Mouse (Mus musculus): ENCODE measurements around the gene Polr3b.

Gene Polr3b

GRCm38 (mm10) chr10:84712532-84712931 is 90.4 kb downstream of the Polr3b start:
- DNase-seq, result peak; percentile 32

DNA sequence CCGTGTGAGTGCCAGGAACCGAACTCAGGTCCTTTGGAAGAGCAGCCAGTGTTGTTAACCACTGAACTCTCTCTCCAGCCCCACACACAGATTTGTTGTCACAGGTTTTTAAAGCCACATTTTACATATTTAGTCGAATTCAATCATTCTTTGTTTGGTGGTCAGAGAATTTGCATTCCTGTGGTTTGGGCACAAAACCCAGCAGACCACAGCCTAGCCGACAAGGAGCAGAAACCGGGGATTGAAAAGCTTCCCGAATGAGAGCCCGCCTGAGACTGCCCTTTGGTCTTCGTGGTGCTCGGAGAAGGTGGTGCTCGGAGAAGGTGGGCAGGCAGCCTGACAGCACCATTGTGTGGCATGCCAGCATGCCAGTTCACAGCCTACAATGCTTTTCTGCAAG is 91.0 kb downstream of the Polr3b start:
- DNase-seq, result no peak

DNA sequence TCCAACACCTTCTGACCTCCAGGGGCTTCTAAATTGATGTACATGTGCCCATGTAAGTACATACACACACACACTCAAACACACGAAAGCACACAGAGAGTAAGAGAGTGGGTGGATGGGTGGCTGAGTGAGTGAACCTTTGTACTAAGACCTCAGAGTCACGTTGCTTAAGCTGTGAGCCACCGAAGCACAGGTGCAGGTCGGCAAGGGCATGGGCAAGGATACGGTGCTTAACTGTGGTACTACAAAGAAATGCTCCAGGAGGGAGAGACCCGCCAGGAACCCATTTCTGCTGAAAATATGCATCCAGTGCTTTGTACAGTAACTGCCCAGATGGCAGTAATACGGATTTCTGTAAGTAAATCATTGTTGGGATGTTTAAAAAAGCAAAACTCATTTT is 93.5 kb downstream of the Polr3b start:
- peak; percentile 16 for DNase-seq

- no peak for DNase-seq
Observed at GRCm38 (mm10) chr10:84716581-84716980, 94.5 kb downstream of the Polr3b start.

GRCm38 (mm10) chr10:84722711-84723110 is 100.6 kb downstream of the Polr3b start:
- no peak for DNase-seq

DNA sequence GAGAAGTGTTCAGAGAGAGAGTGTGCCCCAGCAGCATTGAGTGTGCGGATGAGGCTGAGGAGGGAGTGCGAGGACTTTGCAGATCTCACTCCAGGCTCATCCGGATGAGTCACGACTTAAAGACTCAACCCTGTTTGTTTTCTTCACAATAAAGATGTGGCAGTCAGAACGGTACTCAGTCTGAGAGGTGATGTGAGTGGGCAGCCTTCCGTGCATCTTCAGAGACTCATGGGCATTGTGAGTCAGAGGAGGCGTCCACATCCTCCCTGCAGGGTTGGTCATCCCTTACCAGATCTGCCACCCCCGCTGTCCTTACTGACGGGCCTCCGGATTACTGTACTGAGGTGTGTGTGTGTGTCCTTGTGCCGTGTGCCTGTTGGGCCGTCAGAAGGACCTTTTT is 104.9 kb downstream of the Polr3b start:
- no peak for DNase-seq

DNA sequence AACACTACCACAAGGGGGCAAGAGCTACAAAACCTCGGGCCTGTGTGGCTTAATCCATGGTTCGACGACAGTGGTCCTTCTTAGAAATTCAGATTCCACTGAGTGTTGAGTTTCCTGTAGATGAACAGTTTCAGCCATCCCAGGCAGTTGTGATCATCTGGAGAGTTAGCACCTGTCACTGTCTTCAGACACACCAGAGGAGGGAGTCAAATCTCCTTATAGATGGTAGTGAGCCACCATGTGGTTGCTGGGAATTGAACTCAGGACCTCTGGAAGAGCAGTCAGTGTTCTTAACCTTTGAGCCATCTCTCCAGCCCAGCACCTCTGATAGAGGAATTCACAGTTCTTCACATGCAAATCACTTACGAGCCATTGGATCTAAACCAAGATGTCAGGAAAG is 105.7 kb downstream of the Polr3b start:
- no peak for DNase-seq

GRCm38 (mm10) chr10:84730078-84730477 is 108.0 kb downstream of the Polr3b start:
- DNase-seq, result no peak

DNA sequence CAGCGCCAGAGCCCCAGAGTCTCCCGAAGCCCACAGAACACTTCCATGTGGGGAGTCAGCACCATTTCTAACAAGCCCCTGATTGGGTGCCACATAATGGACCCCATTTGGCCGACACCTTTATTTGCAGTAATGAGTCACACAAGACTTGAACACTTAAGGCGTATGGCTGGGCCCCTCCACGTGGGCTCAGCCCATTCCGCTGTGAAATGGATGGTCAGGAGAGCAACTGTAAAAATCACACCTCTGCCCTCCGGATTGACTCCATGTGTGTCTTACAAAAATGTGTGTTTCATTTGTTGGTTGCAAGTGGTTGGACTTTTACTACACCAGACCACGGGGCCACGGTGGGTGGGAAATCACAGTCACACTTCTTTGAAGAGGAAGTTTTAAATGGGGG is 108.9 kb downstream of the Polr3b start:
- no peak for DNase-seq

DNA sequence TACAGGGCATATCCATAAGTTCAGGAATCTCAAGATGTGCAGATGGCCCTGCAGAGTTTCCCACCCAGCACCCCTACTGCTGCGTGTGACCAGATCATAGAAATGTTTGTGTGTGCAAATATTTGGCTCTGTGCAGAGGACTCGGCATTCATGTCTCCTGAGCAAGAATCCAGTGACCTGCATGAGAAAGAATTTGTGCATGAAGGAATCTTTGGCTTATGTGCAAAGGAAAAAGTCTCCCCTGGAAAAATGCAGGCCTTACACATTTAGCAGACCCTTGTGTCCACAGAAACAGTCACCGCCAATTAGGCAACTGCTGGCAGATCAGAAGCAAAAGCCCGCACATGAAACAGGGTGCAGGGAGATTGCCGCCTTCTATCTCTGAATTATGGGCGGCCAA is 111.4 kb downstream of the Polr3b start:
- no peak for DNase-seq

DNA sequence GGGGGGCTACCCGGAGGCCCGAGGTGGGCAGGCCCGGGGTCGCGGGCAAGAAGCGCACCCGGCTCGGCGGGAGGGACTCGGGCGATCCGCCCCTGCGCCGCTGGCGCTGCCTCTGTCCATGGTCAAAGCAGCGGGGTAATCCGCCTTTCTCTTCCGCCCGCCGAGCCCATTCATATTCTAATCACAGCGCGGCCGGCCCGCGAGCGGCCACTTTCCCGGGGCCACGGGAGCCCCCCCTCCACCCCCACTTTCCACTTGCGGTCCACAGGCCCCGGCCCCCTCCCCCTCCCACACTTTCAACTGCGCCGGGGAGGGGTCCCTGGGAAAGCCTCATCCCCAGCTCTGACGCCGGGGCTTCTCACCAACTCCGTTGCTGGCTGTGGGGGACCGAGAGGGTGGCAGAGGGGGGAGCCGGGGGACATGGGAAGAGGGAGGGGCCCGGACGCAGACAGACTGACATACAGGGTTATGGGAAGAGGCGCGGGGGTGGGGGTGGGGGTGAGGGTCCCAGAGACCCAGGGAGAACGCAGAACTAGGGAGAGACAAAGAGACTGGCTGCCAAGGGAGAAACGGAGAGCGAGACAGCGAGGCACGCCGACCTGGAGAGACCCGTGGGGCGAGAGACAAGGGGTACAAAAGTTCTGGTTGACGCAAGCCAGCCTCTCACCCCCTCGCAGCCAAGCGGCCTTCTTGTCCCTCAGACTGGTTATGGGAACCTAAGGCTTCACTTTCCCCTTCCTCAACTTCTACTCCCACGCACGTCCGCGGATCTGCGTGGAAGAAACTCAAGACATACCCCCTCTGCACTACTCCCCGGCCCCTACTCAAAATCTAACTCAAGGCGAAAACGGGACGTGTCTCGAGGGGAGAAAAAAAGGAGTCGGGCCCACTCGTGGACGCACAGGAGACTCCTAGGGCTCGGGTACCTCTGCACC is 133.0 kb downstream of the Polr3b start:
- no peak for DNase-seq

GRCm38 (mm10) chr10:84755786-84756203 is 133.7 kb downstream of the Polr3b start, which contains the start of gene Rfx4:
Gene Rfx4 (plus strand): TSS chr10:84756062.
- no peak for DNase-seq

DNA sequence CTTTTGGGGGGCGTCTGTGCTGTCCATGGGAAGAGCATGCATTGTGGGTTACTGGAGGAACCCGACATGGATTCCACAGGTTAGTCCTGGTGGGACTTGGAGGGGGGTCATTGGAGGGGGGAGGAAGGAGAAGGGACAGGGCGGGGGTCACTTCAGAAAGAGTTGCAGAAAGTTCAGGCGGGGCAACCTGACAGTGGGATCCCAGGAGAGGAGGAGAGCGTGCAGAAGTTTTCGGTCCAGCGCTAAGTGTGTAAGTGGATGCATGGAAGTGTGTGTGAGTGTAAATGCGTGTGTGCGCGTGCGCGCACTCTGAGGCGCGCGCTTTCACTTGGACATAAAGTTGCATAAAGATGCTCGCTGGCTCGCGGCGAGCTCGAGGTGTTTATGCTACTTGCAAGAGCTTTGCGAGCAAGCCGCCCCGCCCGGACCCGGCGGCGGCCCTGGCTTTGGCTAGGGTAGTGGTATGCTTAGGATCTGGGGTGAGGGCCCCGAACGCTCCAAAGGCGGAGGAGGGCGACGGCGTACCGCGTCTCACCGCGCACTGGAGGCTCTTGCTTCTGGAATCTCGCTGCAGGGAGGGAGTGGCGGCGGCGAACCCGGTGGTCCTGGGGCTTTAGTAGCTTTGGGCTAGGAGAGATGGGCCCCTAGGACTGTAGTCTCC is 134.5 kb downstream of the Polr3b start:
- DNase-seq, result no peak

DNA sequence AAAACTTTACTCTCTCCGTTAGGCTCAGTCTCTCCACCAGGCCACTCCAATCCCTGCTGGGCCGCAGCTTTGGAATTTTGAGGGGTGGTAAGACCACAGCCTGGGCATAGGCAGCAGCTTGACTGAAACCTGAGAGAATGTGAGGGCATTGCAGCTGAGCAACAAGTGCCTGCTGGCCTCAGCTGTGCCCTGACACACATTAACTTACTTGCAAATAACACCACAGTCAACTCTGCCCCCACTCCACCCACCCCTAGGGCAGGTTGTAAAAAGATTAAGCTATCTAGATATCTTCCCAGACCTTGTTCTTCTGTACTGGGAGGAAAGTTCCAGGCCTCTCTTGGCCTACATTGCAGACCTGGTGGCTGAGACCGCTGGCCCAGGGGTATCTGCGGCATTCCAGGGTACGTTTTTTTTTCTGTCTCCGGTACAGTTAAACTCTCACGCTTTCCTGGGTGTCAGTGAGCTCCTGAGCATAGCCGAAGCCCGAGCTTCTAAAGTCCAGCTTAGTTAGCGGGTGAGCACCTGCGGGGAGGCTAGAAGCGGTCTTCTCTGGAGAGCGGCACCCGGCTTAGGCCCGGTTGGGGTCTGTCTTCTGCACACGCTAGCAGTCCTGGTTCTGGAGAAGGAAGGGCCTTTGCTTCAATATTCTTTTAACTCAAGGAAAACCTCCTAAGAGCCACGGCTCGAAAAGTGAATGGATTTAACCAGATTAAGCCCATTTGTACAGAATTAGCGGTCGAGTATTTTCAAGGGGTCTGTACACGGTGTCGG is 135.5 kb downstream of the Polr3b start:
- peak; percentile 68 for DNase-seq

DNA sequence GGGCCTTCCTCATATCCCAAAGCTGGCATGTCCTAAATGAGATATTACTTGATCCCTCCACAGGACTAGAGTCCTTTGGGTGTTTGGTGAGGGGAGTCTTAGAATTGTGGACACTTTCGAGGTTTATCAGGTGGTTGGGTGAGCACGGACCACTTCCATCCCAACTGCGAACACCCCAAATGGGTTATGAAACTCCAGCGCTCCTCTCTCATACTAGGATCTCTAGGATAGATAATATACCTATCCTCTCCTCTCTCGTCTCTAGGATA is 136.0 kb downstream of the Polr3b start:
- no peak for DNase-seq

GRCm38 (mm10) chr10:84758483-84759431 is 136.7 kb downstream of the Polr3b start:
- DNase-seq, result peak; percentile 25

DNA sequence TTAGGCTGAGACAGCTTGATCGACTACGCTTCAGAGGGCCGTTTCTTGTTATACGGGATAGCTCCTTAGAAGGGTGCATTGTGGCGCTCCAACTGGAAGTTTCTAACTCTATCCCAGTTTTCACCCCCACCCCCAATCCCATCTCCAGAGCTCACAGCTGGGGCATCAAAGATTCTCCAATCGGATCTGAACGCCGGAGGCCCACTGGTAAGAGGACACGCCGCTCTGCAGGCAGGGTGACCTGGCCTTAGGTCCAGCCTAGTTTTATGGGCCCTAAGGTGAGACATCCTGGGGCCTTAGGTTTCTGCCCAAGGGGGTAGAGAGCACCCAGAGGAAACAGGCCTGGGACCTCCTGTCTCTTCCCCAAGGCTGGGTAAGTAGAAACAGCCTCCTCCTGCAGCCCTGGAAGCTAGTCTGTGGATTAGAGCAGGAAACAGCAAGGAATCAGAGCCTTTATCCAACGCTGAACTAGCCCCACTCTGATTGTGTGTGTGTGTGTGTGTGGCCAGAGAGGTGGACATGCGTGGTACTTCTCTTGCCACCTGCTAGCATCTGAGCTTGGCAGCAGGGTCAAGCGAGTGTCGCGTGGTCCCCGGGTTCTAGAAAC is 137.5 kb downstream of the Polr3b start:
- DNase-seq, result no peak

GRCm38 (mm10) chr10:84760118-84761111 is 138.3 kb downstream of the Polr3b start:
- no peak for DNase-seq

GRCm38 (mm10) chr10:84768766-84769165 is 146.7 kb downstream of the Polr3b start:
- no peak for DNase-seq

DNA sequence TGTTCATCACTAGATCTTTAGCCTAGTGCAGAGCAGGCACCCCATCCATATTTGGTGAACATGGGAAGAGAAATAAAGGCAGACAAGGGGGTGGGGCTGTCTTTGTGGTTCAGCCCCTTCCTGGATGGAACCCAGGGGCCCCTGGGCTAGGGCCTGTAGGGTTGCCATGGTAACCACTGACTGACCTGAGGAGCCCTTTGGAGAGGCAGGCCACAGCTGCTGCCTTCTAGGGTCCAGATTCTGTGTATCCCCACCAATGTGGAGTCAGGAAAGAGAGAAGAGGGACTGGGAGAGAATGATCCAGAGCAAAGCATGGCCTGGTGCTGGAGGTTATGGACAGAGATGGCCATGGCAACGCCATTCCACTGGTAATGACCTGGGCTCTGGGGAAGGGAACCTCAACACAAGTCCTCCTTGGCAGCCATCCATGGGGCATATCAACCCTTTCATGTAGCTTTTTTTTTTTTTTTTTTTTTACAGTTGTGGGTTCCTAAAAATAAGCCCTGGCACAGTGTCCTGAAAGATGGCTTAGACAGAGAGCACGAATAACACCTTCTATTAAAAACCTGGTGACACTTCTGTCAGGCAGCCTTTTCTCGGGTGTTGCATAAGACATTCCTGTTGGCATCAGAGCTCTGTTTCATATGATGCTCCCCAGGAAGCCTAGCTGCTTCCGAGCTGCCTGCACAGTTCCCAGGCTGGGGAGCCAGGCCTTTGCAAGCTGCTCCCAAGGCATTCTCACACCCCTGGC is 150.5 kb downstream of the Polr3b start:
- DNase-seq, result no peak

Measured in kidney, adult 9 months (tissue).